Mouse (Mus musculus) forebrain, embryonic 11.5 days (tissue): ENCODE data around the gene Tnr. TPM values are rescaled to one million over a fixed set of nuclear protein-coding genes. Genes with fewer than 3 reads are reported as not detected.

Experiments used
- ATAC-seq: fragments of 200-750 bp; cut with Nextera tagmentation; replicated peaks from 2 replicates; pipeline ENCODE4 v1.8.0; 2017; ENCODE audit warnings: moderate TSS enrichment; ENCODE audit not compliant: low FRiP score
- DNase-seq: peaks from one replicate; pipeline ENCODE4 v3.0.0-alpha.2; 2017; ENCODE audit warnings: low spot score
- H3K27ac ChIP-seq: fragments of 300-500 bp; sonication (generic); 2 replicates; pipeline ENCODE4 v1.5.1; 2014; ENCODE audit warnings: low read depth, low read length
- H3K27me3 ChIP-seq: fragments of 300-500 bp; sonication (generic); 2 replicates; pipeline ENCODE4 v1.6.1; 2014; ENCODE audit warnings: mild to moderate bottlenecking, low read length, mixed read lengths; ENCODE audit not compliant: control insufficient read depth, insufficient read depth
- H3K36me3 ChIP-seq: fragments of 300-500 bp; sonication (generic); 2 replicates; pipeline ENCODE4 v1.6.1; 2014; ENCODE audit warnings: mild to moderate bottlenecking, low read length, moderate library complexity, mixed read lengths; ENCODE audit not compliant: control insufficient read depth, insufficient read depth
- H3K4me1 ChIP-seq: fragments of 300-500 bp; sonication (generic); replicated peaks from 2 replicates; pipeline ENCODE4 v1.6.1; 2014; ENCODE audit warnings: low read length, mixed read lengths; ENCODE audit not compliant: control insufficient read depth, insufficient read depth
- H3K4me2 ChIP-seq: fragments of 300-500 bp; sonication (generic); 2 replicates; pipeline ENCODE4 v1.6.1; 2014; ENCODE audit warnings: low read depth, mild to moderate bottlenecking, low read length, moderate library complexity, mixed read lengths; ENCODE audit not compliant: severe bottlenecking
- H3K4me3 ChIP-seq: fragments of 300-500 bp; sonication (generic); 2 replicates; pipeline ENCODE4 v1.5.1; 2014; ENCODE audit warnings: low read depth, low read length
- H3K9ac ChIP-seq: fragments of 300-500 bp; sonication (generic); 2 replicates; pipeline ENCODE4 v1.6.1; 2014; ENCODE audit warnings: low read length
- H3K9me3 ChIP-seq: fragments of 300-500 bp; sonication (generic); 2 replicates; pipeline ENCODE4 v1.6.1; 2016; ENCODE audit warnings: low read length, mixed read lengths; ENCODE audit not compliant: control insufficient read depth
- WGBS: fragments of 180-500 bp; shearing (Covaris S2); extraction: QIAGEN DNeasy Blood & Tissue Kit; methylation state at CpG from one replicate; pipeline ENCODE4 v1.1.7; 2014; 5-methylcytosine and 5-hydroxymethylcytosine counted together
- polyA plus RNA-seq: library from polyadenylated mRNA; unstranded; fragments of >200 nt; fragmentation: Nextera tagmentation; extraction: Ambion mirVana; gene quantifications from 2 replicates; pipeline ENCODE4 v1.2.1, GENCODE M21; 2014

Gene Tnr
- 0.19 and 0.77 TPM in 2 replicates for polyA plus RNA-seq

DNA sequence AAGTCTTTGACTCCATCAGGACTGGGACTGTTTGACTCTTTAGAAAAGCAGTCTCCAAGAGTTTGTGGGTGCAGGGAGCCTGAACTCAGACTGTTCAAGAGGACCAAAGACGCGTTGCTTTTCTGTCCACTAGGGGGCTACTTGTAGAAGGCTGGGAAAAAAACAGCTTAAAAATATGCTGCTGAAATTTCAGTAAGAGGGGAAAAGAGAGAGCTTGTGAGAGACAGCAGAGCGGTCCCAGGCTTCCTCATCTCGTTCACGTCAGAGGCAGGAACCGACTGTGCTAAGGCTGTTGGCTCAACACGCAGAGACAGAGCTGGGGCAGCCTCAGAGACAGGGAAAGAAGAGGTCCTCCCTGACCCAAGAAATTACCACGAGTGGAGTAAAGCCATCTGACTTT, at the start of gene Tnr:
Gene Tnr, plus strand, starts transcription at position 192 of the 400 bp plus-strand sequence.
- peak; percentile 63 for ATAC-seq
- H3K9ac ChIP-seq = no peak within 1 kb of the TSS
- WGBS = 4% methylated on average over 8 of the region's 8 CpGs
- H3K4me1 ChIP-seq = no peaks in the 10 kb centered on the region; the same call in 1 of the 2 replicates
- peak within 1 kb of the TSS; percentile 19 for H3K4me3 ChIP-seq
- peak; percentile 66 for DNase-seq
- H3K36me3 ChIP-seq = no peaks in the 10 kb centered on the region
- no peaks in the 10 kb centered on the region for H3K9me3 ChIP-seq
- H3K4me2 ChIP-seq = peak within 1 kb of the TSS; percentile 44
- no peak within 1 kb of the TSS for H3K27ac ChIP-seq
- H3K27me3 ChIP-seq = no peaks in the 10 kb centered on the region

DNA sequence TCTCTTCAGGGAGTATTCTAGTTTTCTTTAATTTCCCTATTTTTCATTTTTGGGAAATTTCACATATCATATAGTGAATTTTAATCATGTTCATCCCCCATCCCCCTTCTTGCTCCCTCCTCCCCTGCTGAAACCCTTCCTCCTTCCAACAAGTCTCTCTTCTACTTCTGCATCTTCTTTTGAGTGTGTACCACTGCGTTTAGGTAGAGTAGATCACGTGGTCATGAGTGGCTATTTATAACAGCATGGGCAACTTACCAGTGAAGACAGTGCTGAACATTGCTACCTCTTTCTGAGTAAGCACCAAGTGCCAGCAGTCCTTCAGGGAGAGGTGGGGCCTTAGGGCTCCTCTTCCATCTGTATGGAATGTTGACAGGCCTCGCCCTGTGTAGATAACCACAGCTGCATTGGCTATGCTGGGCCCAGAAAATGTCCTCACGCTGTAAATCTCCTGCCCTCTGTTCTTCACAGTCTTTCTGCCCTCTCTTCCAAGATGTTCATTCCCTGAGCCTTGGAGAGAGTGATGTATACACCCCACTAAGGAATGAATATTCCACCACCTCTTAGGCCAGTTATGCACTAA, 33.6 kb upstream of the Tnr start:
- no peaks in the 10 kb centered on the region for H3K4me1 ChIP-seq
- H3K27me3 ChIP-seq = no peaks in the 10 kb centered on the region
- no peak for DNase-seq
- 87% methylated on average over 4 of the region's 4 CpGs for WGBS
- no peak for ATAC-seq
- no peaks in the 10 kb centered on the region for H3K36me3 ChIP-seq
- H3K9me3 ChIP-seq = no peaks in the 10 kb centered on the region
- H3K4me2 ChIP-seq = no peak overlapping the region
- no peak overlapping the region for H3K9ac ChIP-seq
- H3K4me3 ChIP-seq = no peak overlapping the region
- no peak overlapping the region for H3K27ac ChIP-seq

DNA sequence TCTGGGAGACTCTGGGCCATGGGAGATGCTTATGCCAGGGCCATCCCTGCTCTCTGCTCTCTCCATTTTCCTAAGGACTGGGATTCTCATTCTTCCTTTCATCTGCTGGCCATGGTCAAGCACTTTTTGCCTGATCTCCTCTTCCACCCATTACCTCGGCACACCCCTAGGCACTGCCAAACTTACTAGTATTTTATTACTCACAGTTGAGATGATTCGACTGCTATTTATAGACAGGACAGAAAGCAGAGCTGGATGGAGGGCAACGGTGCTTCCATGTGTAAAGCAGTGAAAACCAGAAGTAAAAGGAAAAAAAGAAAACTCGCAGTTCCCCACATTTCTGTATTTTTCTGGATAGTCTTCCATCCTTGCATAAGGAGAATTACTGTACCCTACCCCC, 31.0 kb upstream of the Tnr start:
- no peak overlapping the region for H3K9ac ChIP-seq
- no peaks in the 10 kb centered on the region for H3K9me3 ChIP-seq
- H3K27ac ChIP-seq = no peak overlapping the region
- no peak overlapping the region for H3K4me2 ChIP-seq
- DNase-seq (no peak), ATAC-seq (no peak)
- H3K4me3 ChIP-seq = no peak overlapping the region
- no peaks in the 10 kb centered on the region for H3K36me3 ChIP-seq
- H3K4me1 ChIP-seq = no peaks in the 10 kb centered on the region
- WGBS = 86% methylated on average over 4 of the region's 4 CpGs
- H3K27me3 ChIP-seq = no peaks in the 10 kb centered on the region

DNA sequence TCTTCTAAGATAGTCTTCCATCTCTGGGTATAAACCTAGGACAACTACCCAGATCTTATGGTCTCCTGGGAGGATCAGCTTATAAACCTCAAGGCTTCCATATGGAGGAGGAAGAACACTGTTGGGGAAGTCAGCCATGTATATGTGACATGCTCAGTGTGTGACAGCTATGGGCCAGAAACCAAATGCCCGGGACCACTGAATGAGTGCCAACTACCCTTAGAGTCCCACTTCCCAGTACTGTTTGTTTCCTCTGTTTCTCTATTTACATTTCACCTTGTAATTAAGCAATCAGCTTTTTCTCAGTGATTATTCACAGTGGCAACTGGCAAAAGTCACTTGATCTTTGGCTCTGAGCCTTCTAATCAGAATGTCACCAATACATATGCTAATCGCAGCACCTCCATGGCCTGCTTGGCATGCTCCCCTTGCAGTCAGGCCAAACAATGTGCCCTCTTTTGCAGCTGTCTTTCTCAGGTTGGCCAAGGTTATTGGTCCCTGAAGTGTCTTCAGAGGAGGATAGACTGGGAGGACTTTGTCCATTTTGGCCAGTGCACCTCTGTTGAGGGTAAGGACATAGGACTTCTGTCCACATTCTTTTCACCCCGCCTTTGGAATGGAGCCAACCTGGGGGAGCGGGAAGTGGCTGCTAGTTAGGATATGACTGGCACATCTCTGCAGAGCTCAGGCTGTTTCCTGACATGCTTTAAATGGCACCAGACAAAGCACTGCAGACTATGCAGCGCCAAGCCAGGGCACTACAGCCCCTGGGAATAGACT, 29.7 kb upstream of the Tnr start:
- Histone ChIP-seq H3K36me3 (no peaks in the 10 kb centered on the region), H3K27me3 (no peaks in the 10 kb centered on the region), H3K9me3 (no peaks in the 10 kb centered on the region), H3K27ac (no peak overlapping the region), H3K9ac (no peak overlapping the region), H3K4me1 (no peaks in the 10 kb centered on the region), H3K4me3 (no peak overlapping the region), H3K4me2 (no peak overlapping the region)
- ATAC-seq (no peak), DNase-seq (no peak)
- WGBS = 83% methylated on average over 5 of the region's 5 CpGs

DNA sequence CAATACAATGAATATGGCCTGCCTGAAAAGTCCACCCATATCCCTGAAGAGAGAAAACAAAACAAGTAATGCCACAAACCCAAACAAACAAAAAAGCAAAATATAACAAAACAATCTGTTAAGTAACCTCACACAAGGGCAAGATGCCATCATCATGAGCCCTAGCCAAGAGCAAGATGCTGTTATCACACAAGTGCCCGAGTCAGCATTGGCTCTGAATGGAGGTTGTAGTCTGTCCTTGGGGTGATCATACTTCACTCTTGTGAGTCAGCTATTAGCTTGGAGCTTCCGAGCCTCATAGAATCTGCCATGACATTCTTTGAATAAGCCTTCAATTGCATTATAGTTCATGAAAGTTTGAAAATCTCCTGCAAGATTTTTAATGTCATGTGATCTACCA, 25.3 kb upstream of the Tnr start:
- H3K9ac ChIP-seq = no peak overlapping the region
- H3K9me3 ChIP-seq = no peaks in the 10 kb centered on the region
- H3K36me3 ChIP-seq = no peaks in the 10 kb centered on the region
- H3K4me1 ChIP-seq = no peaks in the 10 kb centered on the region
- no peaks in the 10 kb centered on the region for H3K27me3 ChIP-seq
- H3K4me2 ChIP-seq = no peak overlapping the region
- no peak for DNase-seq
- no peak overlapping the region for H3K27ac ChIP-seq
- no peak for ATAC-seq
- 84% methylated on average over 2 of the region's 2 CpGs for WGBS
- no peak overlapping the region for H3K4me3 ChIP-seq

DNA sequence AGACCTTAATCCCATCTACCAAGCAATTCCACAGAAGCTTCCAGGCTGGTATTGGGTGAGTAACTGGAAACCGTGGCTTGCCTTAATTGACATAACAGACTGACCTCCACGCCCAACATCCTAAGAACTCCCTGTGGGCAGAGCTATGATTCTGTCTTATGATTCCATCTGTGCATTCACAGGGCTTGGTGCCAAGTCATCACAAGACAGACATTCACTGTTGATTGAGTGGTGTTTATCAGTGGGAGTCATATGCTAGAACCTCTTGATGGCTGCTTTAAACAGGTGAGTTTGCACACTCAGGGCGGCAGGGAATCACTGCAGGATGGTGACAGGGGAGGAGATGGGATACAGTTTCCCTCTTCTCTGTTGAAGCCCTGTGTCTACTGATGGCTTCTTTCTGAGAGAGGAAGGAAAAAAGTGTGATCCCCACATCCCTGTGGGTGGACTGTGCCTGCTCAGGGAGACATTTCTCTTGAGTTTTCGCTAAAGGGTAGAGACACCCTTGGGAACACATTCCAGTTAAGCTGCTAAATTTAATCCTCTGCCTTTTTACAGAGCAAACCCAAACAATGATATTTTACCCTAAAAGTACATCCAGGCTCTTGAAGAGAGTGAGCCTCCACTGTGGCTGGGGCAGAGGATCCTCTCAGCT, 23.6 kb upstream of the Tnr start:
- 92% methylated on average over 4 of the region's 4 CpGs for WGBS
- ATAC-seq (no peak), DNase-seq (no peak)

DNA sequence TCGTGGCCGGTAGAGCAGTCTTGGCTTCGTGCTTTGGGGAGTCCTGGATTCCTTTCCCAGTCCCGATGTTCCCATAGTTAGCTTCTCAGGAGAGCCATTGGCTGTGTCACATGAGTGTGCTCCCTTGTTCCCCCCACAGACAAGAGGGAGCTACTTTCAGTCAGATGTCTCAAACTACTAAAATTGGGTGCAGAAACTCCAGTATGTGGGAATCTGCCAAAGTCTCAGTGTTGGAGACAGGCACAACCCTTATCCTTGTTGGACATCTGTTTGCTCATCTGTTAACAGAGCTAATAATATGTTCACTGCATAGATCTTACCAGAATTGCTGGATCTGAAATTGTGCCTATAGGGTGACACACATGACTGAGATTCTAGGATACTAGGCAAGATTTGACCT, 21.7 kb upstream of the Tnr start:
- Histone ChIP-seq H3K4me3 (no peak overlapping the region), H3K27ac (no peak overlapping the region), H3K4me1 (no peaks in the 10 kb centered on the region), H3K36me3 (no peaks in the 10 kb centered on the region), H3K27me3 (no peaks in the 10 kb centered on the region), H3K4me2 (no peak overlapping the region), H3K9ac (no peak overlapping the region), H3K9me3 (no peaks in the 10 kb centered on the region)
- no peak for DNase-seq
- 90% methylated on average over 4 of the region's 4 CpGs for WGBS
- ATAC-seq = no peak

More for the DNA sequence above, 23.6 kb upstream of the Tnr start:
- Histone ChIP-seq H3K4me3 (no peak overlapping the region), H3K9ac (no peak overlapping the region), H3K4me2 (no peak overlapping the region), H3K27ac (no peak overlapping the region), H3K27me3 (no peaks in the 10 kb centered on the region), H3K36me3 (no peaks in the 10 kb centered on the region), H3K4me1 (no peaks in the 10 kb centered on the region), H3K9me3 (no peaks in the 10 kb centered on the region)

DNA sequence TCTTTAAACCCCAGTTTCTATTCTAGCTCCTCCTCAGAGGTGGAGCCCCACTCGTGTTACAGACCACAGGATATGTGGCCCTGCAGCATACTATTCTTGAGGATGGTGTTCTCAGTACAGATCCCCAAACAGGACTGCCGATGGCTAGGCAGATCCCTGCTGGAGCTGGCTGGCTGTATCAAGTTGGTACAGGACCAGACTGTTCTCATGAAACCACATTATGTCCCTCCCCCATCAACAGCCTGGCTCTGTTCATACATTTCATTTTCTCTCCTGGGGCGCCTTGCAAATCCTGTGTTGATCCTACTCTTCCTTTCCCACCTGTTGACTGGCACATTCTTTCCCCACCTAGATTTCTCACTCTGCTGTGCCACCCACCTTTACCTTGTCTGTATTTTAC, 12.9 kb upstream of the Tnr start:
- Histone ChIP-seq H3K9ac (no peak overlapping the region), H3K27me3 (no peaks in the 10 kb centered on the region), H3K4me1 (no peaks in the 10 kb centered on the region), H3K36me3 (no peaks in the 10 kb centered on the region), H3K27ac (no peak overlapping the region), H3K4me2 (no peak overlapping the region), H3K9me3 (no peaks in the 10 kb centered on the region), H3K4me3 (no peak overlapping the region)
- 75% methylated on average over 3 of the region's 3 CpGs for WGBS
- DNase-seq (no peak), ATAC-seq (no peak)
